Mouse (Mus musculus) heart, postnatal 0 days (tissue): ENCODE results near the gene Tagln3. TPM values are rescaled to one million over a fixed set of nuclear protein-coding genes. Genes with fewer than 3 reads are reported as not detected.

Experiments
- ATAC-seq: fragments of 200-750 bp; cut with Nextera tagmentation; 2 replicates; pipeline ENCODE4 v1.8.0; 2017; ENCODE audit warnings: low read depth, moderate number of reproducible peaks, moderate library complexity; ENCODE audit not compliant: insufficient read depth
- DNase-seq: peaks from one replicate; pipeline ENCODE4 v3.0.0-alpha.2; 2016; ENCODE audit warnings: low spot score
- H3K27ac ChIP-seq: fragments of 300-500 bp; sonication (generic); 2 replicates; pipeline ENCODE4 v1.5.1; 2014; ENCODE audit warnings: low read depth, mild to moderate bottlenecking
- H3K27me3 ChIP-seq: fragments of 300-500 bp; sonication (generic); 2 replicates; pipeline ENCODE4 v1.6.1; 2014; ENCODE audit warnings: low read length, mixed read lengths; ENCODE audit not compliant: control insufficient read depth, insufficient read depth
- H3K36me3 ChIP-seq: fragments of 300-500 bp; sonication (generic); replicated peaks from 2 replicates; pipeline ENCODE4 v1.6.1; 2014; ENCODE audit warnings: low read length, mixed read lengths; ENCODE audit not compliant: control insufficient read depth, insufficient read depth
- H3K4me1 ChIP-seq: fragments of 300-500 bp; sonication (generic); 2 replicates; pipeline ENCODE4 v1.6.1; 2014; ENCODE audit warnings: antibody characterized with exemption; ENCODE audit not compliant: control insufficient read depth, insufficient read depth
- H3K4me2 ChIP-seq: fragments of 300-500 bp; sonication (generic); 2 replicates; pipeline ENCODE4 v1.6.1; 2014; ENCODE audit warnings: low read depth, mild to moderate bottlenecking, low read length, moderate library complexity
- H3K4me3 ChIP-seq: fragments of 300-500 bp; sonication (generic); 2 replicates; pipeline ENCODE4 v1.5.1; 2014; ENCODE audit warnings: low read depth, low read length
- H3K9ac ChIP-seq: fragments of 300-500 bp; sonication (generic); replicated peaks from 2 replicates; pipeline ENCODE4 v1.6.1; 2014; ENCODE audit warnings: low read depth, low read length, mixed read lengths
- H3K9me3 ChIP-seq: fragments of 300-500 bp; sonication (generic); replicated peaks from 2 replicates; pipeline ENCODE4 v1.6.1; 2016; ENCODE audit warnings: low read length; ENCODE audit not compliant: control insufficient read depth
- CTCF ChIP-seq: IDR thresholded peaks from 2 replicates; pipeline ENCODE4 v1.5.1; 2016; ENCODE audit warnings: antibody characterized with exemption, control low read depth, low read depth
- EP300 ChIP-seq: IDR thresholded peaks from 2 replicates; pipeline ENCODE4 v1.6.1; 2016; ENCODE audit warnings: antibody characterized with exemption, low read depth
- WGBS: fragments of 180-500 bp; shearing (Covaris S2); extraction: QIAGEN DNeasy Blood & Tissue Kit; methylation state at CpG from one replicate; pipeline ENCODE4 v1.1.7; 2014; 5-methylcytosine and 5-hydroxymethylcytosine counted together
- polyA plus RNA-seq: library from polyadenylated mRNA; unstranded; fragments of >200 nt; fragmentation: Nextera tagmentation; extraction: Ambion mirVana; gene quantifications from 2 replicates; pipeline ENCODE4 v1.2.1, GENCODE M21; 2015
- total RNA-seq: library from RNA; depleted of rRNA; stranded (reverse); fragments of >200 nt; gene quantifications from 2 replicates; pipeline ENCODE4 v1.2.3, GENCODE M21; 2014; ENCODE audit warnings: low replicate concordance; rRNA removed

The Tagln3 gene
- total RNA-seq (1.3 TPM in 1 of 2 replicates, not detected in the other), polyA plus RNA-seq (0.57 and 0.82 TPM in 2 replicates)

- ATAC-seq (peak; percentile 41), DNase-seq (peak; percentile 12)
- TF ChIP-seq CTCF (no peak), EP300 (no peak)
- Histone ChIP-seq H3K4me3 (peak within 1 kb of the TSS; percentile 47), H3K4me2 (peak within 1 kb of the TSS; percentile 90), H3K4me1 (0 out of 2 replicates have a peak, but pooled peaks cover 7% of the 10 kb centered on the region), H3K36me3 (0 out of 2 replicates have a peak, but pooled peaks cover 4% of the 10 kb centered on the region), H3K9me3 (no peaks in the 10 kb centered on the region), H3K27ac (no peak within 1 kb of the TSS), H3K27me3 (no peaks in the 10 kb centered on the region), H3K9ac (peak within 1 kb of the TSS; percentile 36; the same call in 1 of the 2 replicates)
- WGBS, result 2% methylated on average over 30 of the region's 30 CpGs
Observed at GRCm38 (mm10) chr16:45724061-45724741, at the start of gene Tagln3. TSS of gene Tagln3 (minus strand) at chr16:45724608.

GRCm38 (mm10) chr16:45770914-45771313, 46.5 kb upstream of the Tagln3 start:
- Histone ChIP-seq H3K4me2 (no peak overlapping the region), H3K9me3 (no peaks in the 10 kb centered on the region), H3K9ac (no peak overlapping the region), H3K27me3 (no peaks in the 10 kb centered on the region), H3K36me3 (peaks cover 89% of the 10 kb centered on the region), H3K27ac (no peak overlapping the region), H3K4me3 (no peak overlapping the region), H3K4me1 (no peaks in the 10 kb centered on the region)
- TF ChIP-seq EP300 (no peak), CTCF (no peak)
- DNase-seq (no peak), ATAC-seq (no peak)
- WGBS, result 86% methylated on average over 6 of the region's 6 CpGs

- TF ChIP-seq CTCF (no peak), EP300 (no peak)
- DNase-seq (peak; percentile 26), ATAC-seq (no peak)
- H3K9me3 ChIP-seq, result no peaks in the 10 kb centered on the region
- peaks cover 82% of the 10 kb centered on the region for H3K36me3 ChIP-seq
- no peak overlapping the region for H3K9ac ChIP-seq
- peak overlapping the region; percentile 44 for H3K27ac ChIP-seq
- H3K4me3 ChIP-seq, result no peak overlapping the region
- no peak overlapping the region for H3K4me2 ChIP-seq
- WGBS, result 56% methylated on average over 10 of the region's 10 CpGs
- H3K27me3 ChIP-seq, result no peaks in the 10 kb centered on the region
- H3K4me1 ChIP-seq, result 0 out of 2 replicates have a peak, but pooled peaks cover 3% of the 10 kb centered on the region
Observed at GRCm38 (mm10) chr16:45767853-45768640, 43.6 kb upstream of the Tagln3 start.

GRCm38 (mm10) chr16:45767434-45767833, 43.0 kb upstream of the Tagln3 start:
- H3K36me3 ChIP-seq, result peaks cover 82% of the 10 kb centered on the region
- TF ChIP-seq EP300 (no peak), CTCF (no peak)
- no peak overlapping the region for H3K9ac ChIP-seq
- no peaks in the 10 kb centered on the region for H3K27me3 ChIP-seq
- no peak for ATAC-seq
- H3K27ac ChIP-seq, result no peak overlapping the region; the same call in 1 of the 2 replicates
- H3K4me2 ChIP-seq, result no peak overlapping the region
- H3K4me3 ChIP-seq, result no peak overlapping the region
- 0 out of 2 replicates have a peak, but pooled peaks cover 3% of the 10 kb centered on the region for H3K4me1 ChIP-seq
- no peak for DNase-seq
- H3K9me3 ChIP-seq, result no peaks in the 10 kb centered on the region
- WGBS, result 66% methylated on average over 4 of the region's 4 CpGs

GRCm38 (mm10) chr16:45765801-45766494, 41.5 kb upstream of the Tagln3 start:
- TF ChIP-seq EP300 (no peak), CTCF (no peak)
- Histone ChIP-seq H3K36me3 (peaks cover 74% of the 10 kb centered on the region), H3K9ac (no peak overlapping the region), H3K27ac (0 out of 2 replicates have a peak overlapping the region, but pooled peaks have one; percentile 66), H3K4me2 (no peak overlapping the region), H3K4me1 (0 out of 2 replicates have a peak, but pooled peaks cover 3% of the 10 kb centered on the region), H3K9me3 (no peaks in the 10 kb centered on the region), H3K4me3 (no peak overlapping the region), H3K27me3 (no peaks in the 10 kb centered on the region)
- no peak for ATAC-seq
- no peak for DNase-seq
- 80% methylated on average over 7 of the region's 7 CpGs for WGBS
